Mouse (Mus musculus) lung, adult 2 months (tissue): ENCODE measurements around the gene Apoe.

Source experiments
- CTCF ChIP-seq: fragments of 200-500 bp; IDR thresholded peaks from 2 replicates; pipeline ENCODE4 v1.5.1; 2011; ENCODE audit warnings: mild to moderate bottlenecking, low read length, control low read depth; ENCODE audit not compliant: insufficient read depth
- POLR2A ChIP-seq: fragments of 200-500 bp; IDR thresholded peaks from 2 replicates; pipeline ENCODE4 v1.6.1; 2011; ENCODE audit warnings: low read depth, mild to moderate bottlenecking, control low read depth, low read length, borderline replicate concordance; ENCODE audit errors: extremely low read depth

- TF ChIP-seq CTCF: no peak
- TF ChIP-seq POLR2A: no peak
Measured at GRCm38 (mm10) chr7:19718297-19718952, 19.4 kb upstream of the Apoe start.
